Mouse (Mus musculus) gastrocnemius, postnatal 10 days (tissue): ENCODE measurements around the gene Ephx3. TPM values are rescaled to one million over a fixed set of nuclear protein-coding genes. Genes with fewer than 3 reads are reported as not detected.
A peak's percentile ranks its signal among the peaks of the same experiment; 100 is the strongest.
"Not testable (repeated sequence)": the region's sequence is repeated elsewhere in the genome, so short reads cannot be mapped to it uniquely, and the experiment has no call there.

Experiments
- DNase-seq: peaks from one replicate; pipeline ENCODE4 v3.0.0; 2021; ENCODE audit warnings: mixed read lengths
- long read RNA-seq, 2 experiments: library from polyadenylated mRNA; stranded (forward); transcript quantifications; one replicate each; pipeline ENCODE4 v2.0.0; 2021
- total RNA-seq, 2 experiments: library from RNA; stranded (reverse); gene quantifications; 2 replicates each; pipeline ENCODE4 v1.2.3; 2021

Gene Ephx3
- under 1 TPM; 0.14 to 0.20 TPM for total RNA-seq
- long read RNA-seq, experiment 1: 0 reads
- long read RNA-seq, experiment 2: 0 reads

DNA sequence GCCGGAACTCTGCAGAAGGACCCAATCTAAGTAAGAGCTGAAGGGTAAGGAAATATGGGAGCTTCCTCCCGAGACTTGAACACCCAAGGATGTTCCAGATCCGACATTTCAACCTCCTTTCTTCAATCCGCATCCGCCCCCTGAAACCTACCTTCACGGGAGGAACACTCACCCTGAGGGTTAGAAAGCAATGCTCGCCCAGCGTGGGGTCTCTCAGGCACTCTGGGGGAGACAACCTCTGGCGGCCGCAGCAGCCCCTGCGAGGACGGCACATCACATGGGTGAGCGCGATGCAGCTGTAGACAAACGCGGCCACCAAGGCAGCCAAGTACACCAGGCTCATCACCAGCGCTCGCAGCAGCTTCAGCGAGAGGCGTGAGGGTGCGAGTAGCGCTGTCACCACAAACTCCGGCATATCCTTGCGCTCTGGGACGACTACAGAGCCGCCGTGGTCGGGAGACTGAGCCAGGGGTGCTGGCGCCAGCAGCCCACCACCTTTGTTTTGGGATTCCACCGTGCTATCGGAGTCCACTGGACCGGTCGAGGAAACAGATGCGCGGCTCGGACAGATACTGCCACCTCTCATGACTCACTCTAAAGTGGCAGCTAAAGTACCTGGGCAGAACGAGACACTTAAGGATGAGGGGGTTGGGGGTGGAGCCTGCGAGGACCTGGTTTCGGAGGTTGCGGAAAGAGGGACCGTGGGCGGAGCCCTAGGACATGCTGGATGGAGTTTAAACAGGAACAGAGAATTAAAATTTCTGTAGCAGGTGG is at the start of gene Ephx3:
TSS of gene Ephx3 (minus strand) at position 687 of the 774 bp plus-strand sequence.
- no peak for DNase-seq

DNA sequence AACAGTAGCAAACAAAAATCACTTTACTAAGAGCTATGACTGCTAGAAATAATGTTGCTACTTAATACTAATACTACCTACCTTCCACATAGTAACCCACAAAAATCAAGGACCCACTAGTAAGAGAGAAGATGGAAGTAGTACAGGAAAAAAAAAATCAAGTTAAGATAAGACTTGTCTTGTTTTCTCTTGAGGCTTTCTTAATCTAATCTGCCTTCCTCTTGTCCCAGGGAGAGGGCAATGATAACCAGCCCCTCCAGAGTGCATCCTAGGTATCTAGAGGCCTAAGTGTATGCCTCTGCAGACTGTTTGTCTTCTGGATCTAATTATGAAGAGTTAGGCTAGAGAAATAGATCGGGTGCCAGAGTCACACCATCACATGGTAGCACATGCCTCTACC is 49.2 kb upstream of the Ephx3 start:
- DNase-seq: no peak

DNA sequence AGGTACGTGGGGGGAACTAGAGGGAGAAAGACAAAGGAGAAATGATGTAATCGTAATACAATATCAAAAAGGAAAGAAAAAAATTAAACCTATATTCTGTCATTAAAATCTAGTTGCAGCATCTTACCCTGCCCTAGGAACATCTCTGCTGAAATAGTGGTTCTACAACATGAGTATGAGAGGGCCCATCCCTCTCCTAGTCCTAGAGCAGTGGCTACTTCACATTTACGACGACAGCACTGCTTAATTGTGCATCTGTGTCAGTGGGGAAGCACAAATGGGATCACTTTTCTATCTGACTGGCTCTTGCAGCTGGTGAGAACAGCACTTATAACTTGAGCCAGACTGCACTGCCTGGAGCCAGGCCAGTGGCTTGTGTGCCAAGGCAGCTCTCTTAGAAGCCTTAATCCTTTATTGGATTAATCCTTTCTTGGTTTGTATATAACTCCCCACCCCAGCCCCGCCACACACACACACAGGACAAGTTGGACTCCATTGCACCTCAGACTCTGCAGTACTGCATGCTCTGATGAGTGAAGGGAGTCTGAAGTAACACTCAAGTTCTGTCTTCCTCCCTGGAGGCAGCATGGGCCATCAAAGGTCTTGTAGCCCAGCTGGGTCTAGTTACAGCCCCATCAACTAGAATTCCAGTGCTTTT is 46.3 kb upstream of the Ephx3 start:
- DNase-seq: peak; percentile 82

DNA sequence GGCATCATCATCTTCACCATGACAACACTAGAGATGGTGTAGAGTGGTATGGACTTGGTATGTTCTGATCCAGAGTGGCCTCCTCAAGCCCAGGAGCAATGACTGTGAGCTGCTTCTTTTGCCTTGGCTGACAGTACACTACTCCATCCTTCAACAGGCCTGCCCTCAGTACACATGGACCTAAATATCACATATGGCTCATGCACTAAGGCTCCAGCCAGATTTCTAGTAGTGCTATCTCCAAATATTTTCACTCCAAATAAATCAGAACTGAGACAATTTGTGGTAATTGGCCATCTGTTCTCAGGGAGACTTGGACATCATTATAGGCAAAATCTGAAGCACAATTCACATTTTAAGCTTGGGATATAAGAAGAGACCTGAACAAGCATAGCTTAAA is 43.8 kb upstream of the Ephx3 start:
- DNase-seq: no peak

DNA sequence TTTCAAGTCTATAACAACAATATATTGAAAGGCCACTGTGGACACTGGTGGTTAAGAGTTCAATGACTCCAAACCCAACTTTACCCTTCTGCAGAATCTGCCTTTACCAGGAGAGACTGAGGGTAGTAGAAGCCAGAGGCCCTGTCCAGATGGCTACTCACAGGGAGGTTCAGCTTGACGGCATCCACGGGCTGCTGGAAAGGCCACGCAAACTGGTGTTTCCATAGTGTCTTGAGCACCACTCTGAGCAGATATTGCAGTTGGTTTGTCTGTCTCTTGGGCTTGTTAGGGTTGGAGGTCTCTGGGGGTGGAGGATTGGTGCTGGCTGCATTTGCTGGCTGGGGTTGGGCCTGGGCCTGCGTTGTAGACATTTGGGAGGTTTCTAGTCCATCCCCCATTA is 39.9 kb upstream of the Ephx3 start:
- no peak for DNase-seq

DNA sequence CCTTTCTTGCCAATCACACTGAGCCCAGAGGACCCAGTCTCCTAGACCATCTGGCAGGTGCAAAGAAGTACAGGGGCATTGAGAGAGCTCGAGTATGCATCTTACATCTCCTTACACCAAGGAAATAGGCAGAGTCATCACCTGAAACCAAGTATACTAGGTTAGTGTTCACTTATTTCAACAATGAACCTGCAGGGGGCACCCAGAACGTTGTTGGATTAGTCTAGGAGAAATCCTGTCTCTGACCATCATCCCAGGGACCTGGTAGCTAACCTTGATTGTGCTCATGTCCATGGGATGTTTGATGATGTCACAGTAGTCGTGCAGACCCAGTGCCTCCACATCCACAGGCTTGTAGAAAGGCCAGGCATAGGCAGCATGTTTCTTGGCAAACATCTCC is 31.5 kb upstream of the Ephx3 start:
- no peak for DNase-seq

DNA sequence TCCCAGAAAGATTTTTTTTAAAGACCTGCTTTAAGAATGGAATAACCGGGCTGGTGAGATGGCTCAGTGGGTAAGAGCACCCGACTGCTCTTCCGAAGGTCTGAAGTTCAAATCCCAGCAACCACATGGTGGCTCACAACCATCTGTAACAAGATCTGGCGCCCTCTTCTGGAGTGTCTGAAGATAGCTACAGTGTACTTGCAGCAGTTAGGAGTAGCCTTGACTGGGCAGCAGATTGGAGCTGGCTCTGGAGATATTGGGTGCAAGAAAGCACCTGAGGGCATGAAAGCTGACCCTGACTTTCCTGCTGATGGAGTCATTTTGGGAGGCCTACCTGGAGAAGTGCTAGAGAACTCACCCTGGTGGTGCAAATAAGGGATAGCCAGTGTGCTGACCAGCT is 26.2 kb upstream of the Ephx3 start:
- not testable (repeated sequence) for DNase-seq

DNA sequence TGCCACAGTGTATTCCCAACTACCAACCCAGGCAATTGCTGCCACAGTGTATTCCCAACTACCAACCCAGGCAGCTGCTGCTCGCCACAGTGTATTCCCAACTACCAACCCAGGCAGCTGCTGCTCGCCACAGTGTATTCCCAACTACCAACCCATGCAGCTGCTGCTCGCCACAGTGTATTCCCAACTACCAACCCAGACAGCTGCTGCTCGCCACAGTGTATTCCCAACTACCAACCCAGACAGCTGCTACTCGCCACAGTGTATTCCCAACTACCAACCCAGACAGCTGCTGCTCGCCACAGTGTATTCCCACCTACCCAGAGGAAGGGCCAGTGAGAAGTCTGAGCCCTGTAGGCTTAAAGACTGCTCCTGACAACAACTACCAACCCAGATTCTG is 22.2 kb upstream of the Ephx3 start:
- DNase-seq: not testable (repeated sequence)

DNA sequence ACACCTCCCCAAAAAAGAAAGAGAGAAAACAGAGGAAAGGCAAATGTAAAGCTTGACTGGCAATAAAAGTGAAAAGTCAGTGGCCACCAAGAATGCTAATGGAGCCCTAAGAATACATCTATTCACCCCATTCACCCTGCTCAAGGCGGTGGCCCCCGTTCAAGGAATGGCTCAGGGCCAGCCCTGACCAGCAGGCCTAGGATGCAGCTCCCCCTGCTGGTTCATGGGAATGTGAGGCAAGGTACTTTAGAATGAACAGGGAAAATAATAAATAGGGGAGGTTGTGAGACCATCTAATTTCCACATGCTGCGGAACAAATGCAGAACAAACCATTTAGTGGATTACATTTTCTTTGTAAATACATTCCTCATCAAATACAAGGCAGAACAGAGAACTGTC is 20.4 kb upstream of the Ephx3 start:
- DNase-seq: peak; percentile 87

DNA sequence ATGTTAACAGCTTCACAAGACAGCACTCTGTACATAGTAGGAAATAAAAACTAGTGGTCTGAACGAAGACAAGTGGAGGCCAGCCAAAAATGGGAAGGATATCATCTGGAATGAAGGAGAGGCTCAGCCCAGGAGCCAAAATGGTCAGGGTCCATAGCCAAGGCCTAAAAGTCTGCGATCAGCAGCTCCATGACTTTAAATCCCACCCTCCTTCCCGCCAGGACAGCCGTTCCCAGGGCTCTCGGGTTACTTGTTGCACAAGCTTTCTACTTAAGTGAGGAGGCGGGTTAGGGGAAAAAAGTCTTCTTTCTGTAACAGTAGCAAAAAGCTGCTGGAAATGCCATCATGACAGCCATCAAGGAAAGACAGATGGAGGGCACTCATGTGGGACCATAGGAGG is 19.8 kb upstream of the Ephx3 start:
- peak; percentile 58 for DNase-seq

DNA sequence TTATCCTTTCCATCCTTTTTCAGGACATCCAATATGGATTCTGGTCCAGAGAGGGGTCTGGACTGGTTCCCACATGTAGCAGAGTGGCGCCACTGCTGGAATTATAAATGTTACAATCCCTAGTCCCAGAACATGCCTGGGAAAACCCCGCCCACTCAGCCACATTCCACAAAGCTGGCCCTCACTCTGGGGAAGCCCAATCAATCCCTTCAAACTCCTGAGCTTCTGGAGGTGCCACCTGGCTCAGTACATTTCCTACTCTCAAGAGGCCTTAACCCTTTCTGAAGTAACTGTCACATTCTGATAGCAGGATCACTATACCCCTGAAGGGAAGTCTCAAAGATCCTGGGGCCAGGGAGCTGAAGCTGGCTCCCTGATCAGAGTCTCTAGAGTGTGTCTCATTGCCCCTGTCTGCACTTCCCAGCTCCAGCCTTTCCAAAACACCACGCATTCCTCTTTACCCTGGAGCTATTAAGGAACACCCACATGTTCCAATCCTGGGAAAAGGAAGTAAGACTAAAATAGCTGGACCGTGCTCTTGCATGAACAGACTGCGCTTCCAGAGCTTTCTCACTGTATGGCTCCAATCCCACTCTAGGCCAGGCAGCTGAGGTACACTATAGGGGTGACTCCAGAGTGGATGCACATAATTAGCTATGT is 18.4 kb upstream of the Ephx3 start:
- peak; percentile 63 for DNase-seq

DNA sequence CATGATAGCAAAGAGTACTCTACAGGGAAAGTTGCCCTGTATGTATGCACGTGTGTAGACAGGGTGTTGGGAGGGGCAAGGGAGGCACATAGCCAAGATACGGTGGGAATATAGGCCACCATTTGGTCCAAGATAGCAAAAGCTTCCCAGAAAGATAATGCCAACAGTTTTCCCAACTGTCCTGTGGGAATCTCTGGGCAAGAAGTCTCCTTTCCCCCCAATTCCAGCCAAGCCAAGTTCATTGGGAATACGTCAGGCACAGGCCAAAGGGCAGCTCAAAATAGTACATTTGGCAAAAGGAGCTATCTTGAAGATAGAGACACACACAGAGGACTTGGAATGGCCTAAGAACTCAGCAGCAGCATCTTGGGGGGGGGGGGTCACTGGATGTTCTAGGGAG is 16.0 kb upstream of the Ephx3 start:
- DNase-seq: no peak

DNA sequence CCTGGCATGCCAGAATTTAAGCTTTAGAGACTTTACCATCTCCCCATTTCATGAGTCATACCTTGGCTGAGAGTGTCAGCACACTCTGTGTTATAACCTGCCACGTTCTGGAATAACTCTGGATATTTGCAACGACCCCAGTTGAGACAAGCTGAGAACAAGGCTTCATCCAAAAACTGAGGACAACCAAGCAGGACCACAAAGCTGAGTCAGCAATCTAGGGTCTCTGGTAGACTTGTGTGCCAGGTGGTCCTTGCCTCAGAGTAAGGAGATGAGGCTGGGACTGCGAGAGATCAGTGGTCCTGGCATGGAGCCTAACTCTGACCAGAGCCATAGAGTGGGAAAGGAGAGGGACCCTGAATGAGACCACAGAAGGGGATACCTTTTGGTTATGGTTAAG is 13.6 kb upstream of the Ephx3 start:
- DNase-seq: no peak

DNA sequence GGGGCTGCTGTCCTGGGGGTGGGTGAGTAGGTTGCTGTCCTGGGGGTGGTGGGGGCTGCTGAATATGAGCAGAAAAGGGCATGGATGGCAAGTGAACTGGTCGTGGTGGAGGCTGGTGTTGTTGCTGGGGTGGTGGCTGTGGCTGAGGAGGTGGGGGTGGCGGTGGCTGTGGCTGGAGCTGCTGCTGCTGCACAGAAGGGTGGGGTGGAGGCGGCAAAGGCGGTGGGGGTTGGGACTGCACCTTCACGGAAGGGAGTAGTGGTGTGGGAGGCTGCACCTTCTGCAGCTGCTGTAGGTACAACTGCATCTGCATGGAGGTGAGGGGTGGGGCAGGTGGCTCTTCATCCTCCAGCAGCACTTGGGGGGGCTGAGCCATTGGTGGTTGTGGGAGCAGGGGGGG is 11.7 kb upstream of the Ephx3 start:
- no peak for DNase-seq

DNA sequence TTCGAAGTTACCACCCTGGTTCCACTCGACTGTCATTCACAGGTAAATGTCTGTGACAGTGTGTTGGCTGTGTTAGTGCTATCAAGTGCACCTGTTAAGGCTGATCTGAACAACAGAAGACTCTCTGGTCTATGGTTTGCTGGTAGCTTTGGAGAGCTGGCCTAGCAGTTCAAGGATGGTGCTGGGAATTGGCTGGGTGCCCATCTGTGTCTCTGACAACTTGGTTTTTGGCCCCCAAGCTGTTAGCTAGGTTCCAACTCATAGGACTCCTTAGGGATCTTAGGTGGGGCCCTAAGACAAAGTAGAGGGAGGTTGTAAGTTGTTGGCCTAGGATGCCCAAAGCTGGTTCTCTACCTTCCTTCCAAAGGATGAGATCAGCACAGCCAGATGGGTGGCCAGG is 10.4 kb upstream of the Ephx3 start:
- no peak for DNase-seq

DNA sequence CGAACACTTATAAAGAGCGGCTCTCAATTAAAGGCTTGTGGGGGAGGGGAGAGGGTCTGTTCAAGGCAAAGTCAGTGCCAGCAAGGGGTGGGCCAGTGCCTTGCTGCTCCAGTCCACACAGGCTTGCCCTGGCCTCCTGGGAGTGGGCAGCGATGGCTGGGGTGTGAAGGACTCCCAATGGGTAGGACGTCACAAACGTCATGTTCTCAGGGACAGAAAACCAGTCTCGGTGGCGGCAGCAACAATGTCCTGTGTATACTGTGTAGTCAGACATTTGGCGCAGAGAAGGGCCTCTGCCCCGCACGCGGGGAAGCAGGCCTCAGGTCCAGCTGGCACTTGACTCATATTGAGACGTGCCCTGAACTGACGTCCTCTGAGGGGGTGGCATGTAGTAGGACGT is 7.8 kb upstream of the Ephx3 start:
- DNase-seq: no peak

DNA sequence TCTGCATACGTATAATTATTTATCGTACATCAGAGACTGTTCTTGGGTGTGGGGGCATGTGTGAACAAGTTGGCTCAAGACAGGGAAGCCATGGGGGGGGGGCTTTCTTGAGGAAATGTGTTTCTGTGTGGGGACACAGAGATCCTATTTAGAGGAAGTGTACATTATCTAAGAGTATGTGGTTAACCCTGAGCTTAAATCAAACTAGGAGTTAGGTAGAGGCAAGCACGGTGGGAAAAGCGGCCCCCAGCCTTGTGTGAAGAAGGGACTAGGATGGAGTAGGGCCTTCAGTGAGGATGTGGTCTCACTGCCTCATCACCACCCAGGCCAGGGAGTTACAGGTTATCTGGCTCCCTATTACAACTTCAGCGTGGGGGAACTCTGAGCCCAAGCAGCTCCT is 6.4 kb upstream of the Ephx3 start:
- DNase-seq: no peak

DNA sequence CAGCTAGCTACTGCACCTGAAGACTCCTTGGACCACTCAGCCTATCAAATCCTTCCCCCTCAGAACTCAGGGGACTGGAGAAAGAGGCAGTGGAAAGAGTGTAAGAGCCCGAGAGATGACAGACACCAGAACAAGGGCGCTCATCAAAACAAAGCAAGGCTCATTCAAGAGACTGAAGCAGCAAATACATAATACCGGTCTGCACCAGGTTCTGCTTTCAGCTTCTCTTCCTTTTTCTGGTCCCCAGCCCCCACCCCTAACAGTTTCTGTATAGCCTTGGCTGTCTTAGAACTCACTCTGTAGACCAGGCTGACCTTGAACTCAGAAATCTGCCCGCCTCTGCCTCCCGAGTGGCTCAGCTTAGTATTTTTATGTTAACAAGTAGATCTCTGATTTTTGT is 3.7 kb upstream of the Ephx3 start:
- no peak for DNase-seq

DNA sequence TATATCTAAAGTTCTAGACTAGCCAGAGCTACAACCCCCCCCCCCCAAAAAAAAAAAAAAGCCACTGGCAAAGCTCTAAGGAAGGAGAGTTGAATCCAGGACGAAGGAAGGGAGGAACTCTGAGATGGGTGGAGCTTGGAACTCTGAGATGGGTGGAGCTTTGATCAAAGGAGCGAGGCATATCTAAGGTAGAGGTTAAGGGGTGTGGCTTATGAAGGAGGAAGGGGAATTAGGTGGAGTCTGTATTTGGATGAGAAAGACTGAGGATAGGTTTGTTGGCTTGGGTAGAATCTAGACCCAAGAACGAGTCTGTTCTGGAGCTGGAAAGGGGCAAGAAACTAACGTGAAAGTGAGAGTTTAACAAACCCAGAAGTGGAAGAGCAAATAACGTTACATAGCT is 501 bp upstream of the Ephx3 start:
- no peak for DNase-seq

DNA sequence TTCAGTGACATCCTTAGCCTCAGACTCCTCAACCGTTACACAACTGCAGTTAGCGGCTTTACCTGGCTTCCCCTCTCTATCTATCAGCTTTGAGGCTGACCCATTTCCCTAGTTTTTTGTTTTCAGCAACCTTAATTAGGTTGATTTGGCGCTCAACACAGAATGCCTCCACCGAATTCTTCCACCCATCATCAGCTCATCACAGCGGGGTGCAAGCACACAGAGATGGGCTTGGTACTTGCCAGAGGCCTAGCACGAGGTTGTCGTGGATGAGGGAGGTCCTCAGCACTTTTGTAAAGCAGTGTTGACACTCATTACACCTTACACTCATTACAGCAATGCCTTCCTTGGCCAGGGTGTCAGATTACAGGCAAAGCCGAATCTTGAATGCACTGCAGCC is 6.3 kb downstream of the Ephx3 start:
- DNase-seq: no peak

DNA sequence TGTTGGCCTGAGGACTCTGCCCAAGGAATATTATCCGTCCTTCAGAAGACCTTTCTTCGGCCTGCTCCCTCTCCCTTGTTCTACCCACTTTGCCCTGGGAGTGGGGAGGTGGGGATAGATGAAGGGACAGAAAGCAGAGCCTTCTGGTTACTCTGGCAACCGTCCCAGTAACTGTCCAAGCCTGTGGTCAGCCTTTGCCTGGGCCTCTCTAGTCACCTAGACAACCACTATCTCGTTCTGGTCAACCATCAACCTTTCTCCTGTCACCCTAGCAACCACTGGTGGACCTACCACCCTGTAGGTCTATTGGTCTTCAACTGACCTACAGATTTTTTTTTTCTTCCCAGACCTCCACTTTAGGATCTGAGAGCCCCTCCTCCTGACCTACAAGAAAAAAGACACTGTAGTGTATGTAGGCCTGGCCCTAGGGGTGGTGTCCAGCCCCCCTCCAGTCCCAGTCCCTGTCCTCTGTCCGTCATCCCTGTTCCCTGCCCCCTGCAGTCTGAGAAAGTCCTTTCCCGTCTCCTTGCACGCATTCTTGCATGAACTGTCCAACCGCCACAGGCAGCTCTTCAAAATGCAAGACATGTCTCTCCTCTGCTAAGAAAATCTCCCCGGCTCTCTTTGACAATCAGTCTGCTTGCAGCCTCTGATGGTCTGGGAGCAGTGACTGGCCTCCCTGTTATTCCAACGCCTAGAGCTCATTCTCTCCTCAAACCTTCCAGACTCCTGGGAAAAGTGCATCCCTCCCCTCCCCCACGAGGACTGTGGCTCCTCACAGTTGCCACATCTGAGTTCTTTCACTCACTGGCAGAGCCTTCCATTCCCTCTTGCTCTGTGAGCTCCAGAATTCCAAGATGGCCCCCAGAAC is 9.5 kb downstream of the Ephx3 start:
- DNase-seq: no peak

DNA sequence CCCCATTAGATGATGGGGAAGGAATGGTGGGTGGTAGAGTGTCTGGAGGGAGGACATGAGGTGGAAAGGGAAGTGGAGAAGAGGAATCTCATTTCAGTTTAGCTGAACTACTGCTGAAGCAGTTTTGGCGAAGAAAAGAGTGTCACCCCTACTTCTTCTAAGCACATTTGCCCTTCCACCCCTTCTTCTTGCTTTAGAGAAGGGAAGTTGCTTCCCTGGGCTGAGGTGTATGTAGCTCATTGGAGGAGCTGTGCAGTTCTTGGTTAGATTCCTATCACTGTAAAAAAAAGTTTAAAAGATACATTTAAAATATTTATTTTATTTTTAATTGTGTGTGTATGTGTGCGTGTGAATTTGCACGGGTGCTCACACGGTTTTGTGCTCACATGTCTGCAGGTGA is 12.4 kb downstream of the Ephx3 start:
- DNase-seq: no peak

DNA sequence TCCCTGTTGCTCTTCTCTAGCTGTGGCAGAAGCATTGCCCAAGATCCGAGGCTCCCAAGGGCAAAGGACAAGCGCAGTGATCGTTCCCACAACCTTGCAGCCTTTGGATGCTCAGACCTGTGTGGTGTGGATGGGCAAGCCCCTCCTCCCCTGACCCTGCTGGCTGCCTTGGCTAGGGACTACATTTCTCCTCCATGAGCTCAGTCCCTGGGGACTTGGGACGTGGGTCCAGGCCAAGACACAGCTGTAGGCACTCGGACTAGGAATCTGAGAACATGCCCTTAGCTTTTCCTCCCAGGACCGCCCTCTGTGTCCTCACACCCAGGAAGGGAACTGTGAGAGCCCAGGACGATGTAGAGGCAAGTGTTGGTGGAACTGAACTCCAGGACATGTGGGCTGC is 16.2 kb downstream of the Ephx3 start:
- peak; percentile 85 for DNase-seq
